Mouse (Mus musculus): ENCODE data around the gene Bcr. TPM values are rescaled to one million over a fixed set of nuclear protein-coding genes. Genes with fewer than 3 reads are reported as not detected.

The Bcr gene
- polyA plus RNA-seq, 1 experiment from 2014 or later: 11.7 TPM

DNA sequence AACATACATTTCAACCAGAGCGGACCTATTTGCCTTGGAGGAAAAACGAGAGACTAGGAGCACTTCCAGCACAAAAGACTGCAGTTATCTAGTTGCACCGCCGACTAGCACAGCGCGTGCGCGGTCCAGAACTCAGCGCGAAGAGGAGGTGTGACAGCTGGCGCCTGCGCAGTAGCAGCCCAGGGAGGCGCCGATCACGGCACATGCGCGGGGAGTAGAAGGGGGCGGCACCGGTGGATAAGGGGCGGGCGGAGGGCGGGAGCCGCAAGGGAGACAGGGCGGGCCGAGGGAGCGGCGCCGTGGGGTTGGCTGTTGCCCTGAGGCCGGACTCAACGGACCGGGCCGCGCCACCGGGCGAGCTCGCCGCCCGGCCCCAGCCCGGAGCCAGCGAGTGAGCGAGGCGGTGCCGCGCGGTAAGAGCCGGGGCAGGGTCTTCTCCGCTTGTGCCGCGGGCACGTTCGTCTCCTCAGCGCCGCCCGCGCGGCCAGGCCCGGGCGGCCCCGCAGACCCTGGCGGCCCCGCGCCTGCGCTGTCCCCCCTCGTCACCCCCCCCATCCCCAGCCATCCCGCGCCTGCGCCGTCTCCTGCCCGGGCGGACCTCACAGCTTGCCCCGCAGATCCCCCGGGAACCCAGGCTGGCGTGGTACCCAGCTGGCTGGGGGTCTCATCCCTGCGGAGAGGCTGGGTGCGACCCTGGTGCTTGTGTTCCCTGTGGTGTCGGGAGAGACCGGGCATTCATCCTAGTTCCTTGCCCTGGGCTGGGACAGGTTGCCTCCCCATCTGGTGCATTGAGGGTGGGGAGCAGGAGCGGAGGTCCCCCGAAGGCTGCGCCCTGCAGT, 151.6 kb downstream of the Bcr start, which contains the start of gene Specc1l:
TSS of gene Specc1l (plus strand) at position 267 of the 839 bp plus-strand sequence.
- H3K27me3 ChIP-seq (replicated peaks): no peaks in the 10 kb centered on the region
- H3K4me3 ChIP-seq (replicated peaks): peak within 1 kb of the TSS; percentile 76
- H3K9ac ChIP-seq: peak within 1 kb of the TSS; percentile 88
- H3K4me2 ChIP-seq (replicated peaks): peak within 1 kb of the TSS; percentile 73
- peaks cover 4% of the 10 kb centered on the region; the same call in 1 of the 2 replicates for H3K4me1 ChIP-seq (replicated peaks)
- H3K9me3 ChIP-seq: no peaks in the 10 kb centered on the region
- WGBS: under 1% methylated on average over 64 of the region's 80 CpGs
- no peaks in the 10 kb centered on the region for H3K36me3 ChIP-seq
- ATAC-seq: peak; percentile 98
- peak within 1 kb of the TSS; percentile 99 for H3K27ac ChIP-seq

DNA sequence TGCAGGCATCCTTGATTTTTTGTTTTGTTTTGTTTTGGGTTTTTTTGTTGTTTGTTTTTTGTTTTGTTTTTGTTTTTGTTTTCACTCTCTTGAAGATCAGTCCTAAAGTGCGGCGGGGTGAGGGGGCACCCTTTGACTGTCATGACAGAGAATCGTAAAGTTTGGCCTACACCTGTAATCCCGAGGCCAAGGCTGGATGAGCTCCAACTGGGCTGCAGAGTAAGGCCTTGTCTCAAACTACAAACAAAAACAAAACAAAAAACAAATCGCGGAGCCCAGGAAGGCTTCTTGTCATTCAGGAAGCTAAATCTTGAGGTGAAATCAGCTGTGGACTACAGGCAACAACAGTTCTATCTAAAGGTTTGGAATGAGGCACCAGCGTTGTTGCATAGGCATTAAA, 152.6 kb downstream of the Bcr start:
- Histone ChIP-seq H3K27ac (no peak overlapping the region), H3K4me1 (replicated peaks) (peaks cover 4% of the 10 kb centered on the region; the same call in 1 of the 2 replicates), H3K27me3 (replicated peaks) (no peaks in the 10 kb centered on the region), H3K4me3 (replicated peaks) (peak overlapping the region; percentile 76), H3K36me3 (no peaks in the 10 kb centered on the region), H3K9me3 (no peaks in the 10 kb centered on the region), H3K9ac (peak overlapping the region; percentile 34; the same call in 1 of the 2 replicates), H3K4me2 (replicated peaks) (peak overlapping the region; percentile 73)
- WGBS: 41% methylated on average over 7 of the region's 7 CpGs
- ATAC-seq: no peak

DNA sequence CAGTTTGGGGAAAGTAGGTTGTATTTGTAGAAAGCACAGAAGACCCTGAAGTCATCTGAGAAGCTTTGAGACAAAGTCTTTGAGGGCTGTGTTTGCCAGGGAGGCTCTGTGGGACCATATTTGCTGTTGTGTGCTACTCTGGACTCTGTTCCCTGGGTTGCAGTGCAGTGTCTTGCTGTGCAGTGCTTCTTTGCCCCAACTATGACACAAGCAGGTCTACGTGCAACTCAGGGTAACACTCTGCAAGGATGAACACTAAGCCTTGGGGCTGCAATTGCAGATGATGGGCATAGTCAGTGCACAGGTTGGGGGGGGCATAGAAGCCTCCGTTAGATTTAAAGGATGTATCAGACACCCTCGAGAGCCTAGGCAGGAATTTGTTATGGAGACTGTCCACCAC, 160.3 kb downstream of the Bcr start:
- Histone ChIP-seq H3K27me3 (replicated peaks) (no peaks in the 10 kb centered on the region), H3K9ac (no peak overlapping the region), H3K9me3 (no peaks in the 10 kb centered on the region), H3K4me2 (replicated peaks) (no peak overlapping the region), H3K27ac (no peak overlapping the region), H3K4me3 (replicated peaks) (no peak overlapping the region), H3K4me1 (replicated peaks) (peaks cover 17% of the 10 kb centered on the region), H3K36me3 (no peaks in the 10 kb centered on the region)
- no peak for ATAC-seq
- WGBS: 90% methylated on average over 3 of the region's 3 CpGs

DNA sequence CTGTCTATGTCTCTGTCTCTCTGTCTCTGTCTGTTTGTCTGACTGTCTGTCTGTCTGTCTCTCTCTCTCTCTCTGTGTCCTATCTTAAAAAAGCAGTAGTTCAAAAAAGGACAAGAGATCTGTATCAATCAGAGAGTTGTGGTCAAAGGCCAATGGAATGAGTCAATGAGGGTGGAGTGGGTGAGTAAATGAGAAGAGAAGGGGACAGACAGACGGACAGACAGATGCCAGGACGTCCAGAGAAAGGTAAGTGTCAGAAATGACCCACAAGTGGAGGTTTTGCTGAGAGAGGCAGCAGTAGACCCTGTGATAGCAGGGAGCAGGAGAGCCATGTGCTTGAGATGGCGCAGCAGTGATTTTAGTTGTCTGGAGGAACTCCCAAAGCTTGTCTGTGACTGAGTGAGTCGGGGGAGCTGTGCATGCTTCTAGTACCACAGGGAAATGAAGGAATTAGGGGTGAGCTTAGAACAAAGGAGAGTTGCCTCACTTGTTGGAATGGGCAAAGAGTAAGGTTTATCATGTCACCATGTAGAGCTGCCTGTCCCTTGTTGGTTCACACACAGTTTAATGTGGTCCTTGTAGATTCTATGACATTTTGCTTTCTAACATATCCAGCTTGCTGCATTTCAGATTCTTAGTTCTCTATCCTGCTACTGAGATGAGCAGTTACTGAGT, 161.7 kb downstream of the Bcr start:
- H3K36me3 ChIP-seq: no peaks in the 10 kb centered on the region
- no peaks in the 10 kb centered on the region for H3K27me3 ChIP-seq (replicated peaks)
- H3K4me1 ChIP-seq (replicated peaks): peaks cover 17% of the 10 kb centered on the region
- ATAC-seq: 0 out of 2 replicates have a peak, but pooled peaks have one; percentile 9
- no peak overlapping the region for H3K9ac ChIP-seq
- no peaks in the 10 kb centered on the region for H3K9me3 ChIP-seq
- 60% methylated on average over 4 of the region's 4 CpGs for WGBS
- no peak overlapping the region for H3K4me3 ChIP-seq (replicated peaks)
- 0 out of 2 replicates have a peak overlapping the region, but pooled peaks have one; percentile 27 for H3K27ac ChIP-seq
- H3K4me2 ChIP-seq (replicated peaks): no peak overlapping the region

DNA sequence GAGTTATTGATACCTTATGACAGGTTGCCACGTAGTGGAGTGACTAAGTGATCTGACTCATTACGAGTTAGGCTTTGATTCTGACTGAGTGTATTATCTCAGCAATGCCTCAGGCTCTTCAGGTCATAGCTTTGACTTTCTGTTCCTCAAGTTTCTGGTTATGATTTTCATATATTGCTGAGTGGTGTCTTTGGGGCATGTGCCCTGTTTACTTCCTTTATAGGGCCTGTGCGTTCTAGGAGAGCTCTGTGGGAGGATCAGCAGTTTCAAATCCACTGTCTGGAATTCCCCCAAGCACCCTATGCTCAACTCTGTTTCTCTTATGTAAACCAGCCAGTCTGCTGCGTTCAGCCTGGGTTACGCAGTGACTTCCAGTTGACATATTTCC, 162.2 kb downstream of the Bcr start:
- 0 out of 2 replicates have a peak, but pooled peaks have one; percentile 46 for ATAC-seq
- 43% methylated on average over 5 of the region's 5 CpGs for WGBS

DNA sequence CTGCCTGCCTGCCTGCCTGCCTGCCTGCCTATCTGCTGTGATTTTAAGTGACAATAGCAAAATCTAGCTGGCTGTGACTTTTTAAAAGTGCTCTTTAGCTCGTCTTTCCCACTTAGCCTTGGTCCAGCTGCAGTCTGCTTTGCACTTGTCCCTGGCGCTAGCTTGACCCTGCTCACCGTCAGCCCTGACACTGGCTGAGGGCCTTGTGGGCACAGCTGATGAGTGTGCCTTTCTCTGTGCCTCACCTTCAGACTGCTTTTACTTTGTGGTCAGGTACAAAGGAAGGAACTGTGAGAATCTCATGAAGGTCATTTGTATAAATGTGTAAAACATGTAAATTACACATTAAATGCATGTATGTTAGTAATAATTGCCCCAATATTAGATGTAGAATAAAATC, 163.8 kb downstream of the Bcr start:
- no peak overlapping the region for H3K9ac ChIP-seq
- no peak overlapping the region for H3K4me2 ChIP-seq (replicated peaks)
- no peak overlapping the region for H3K4me3 ChIP-seq (replicated peaks)
- ATAC-seq: no peak
- no peak overlapping the region for H3K27ac ChIP-seq
- 75% methylated on average over 3 of the region's 3 CpGs for WGBS
- H3K9me3 ChIP-seq: no peaks in the 10 kb centered on the region
- H3K36me3 ChIP-seq: no peaks in the 10 kb centered on the region
- H3K4me1 ChIP-seq (replicated peaks): peaks cover 17% of the 10 kb centered on the region
- no peaks in the 10 kb centered on the region for H3K27me3 ChIP-seq (replicated peaks)

More for the DNA sequence above, 162.2 kb downstream of the Bcr start:
- 0 out of 2 replicates have a peak overlapping the region, but pooled peaks have one; percentile 27 for H3K27ac ChIP-seq
- no peaks in the 10 kb centered on the region for H3K27me3 ChIP-seq (replicated peaks)
- H3K36me3 ChIP-seq: no peaks in the 10 kb centered on the region
- H3K4me3 ChIP-seq (replicated peaks): no peak overlapping the region
- no peaks in the 10 kb centered on the region for H3K9me3 ChIP-seq
- no peak overlapping the region for H3K9ac ChIP-seq
- peaks cover 17% of the 10 kb centered on the region for H3K4me1 ChIP-seq (replicated peaks)
- no peak overlapping the region for H3K4me2 ChIP-seq (replicated peaks)

DNA sequence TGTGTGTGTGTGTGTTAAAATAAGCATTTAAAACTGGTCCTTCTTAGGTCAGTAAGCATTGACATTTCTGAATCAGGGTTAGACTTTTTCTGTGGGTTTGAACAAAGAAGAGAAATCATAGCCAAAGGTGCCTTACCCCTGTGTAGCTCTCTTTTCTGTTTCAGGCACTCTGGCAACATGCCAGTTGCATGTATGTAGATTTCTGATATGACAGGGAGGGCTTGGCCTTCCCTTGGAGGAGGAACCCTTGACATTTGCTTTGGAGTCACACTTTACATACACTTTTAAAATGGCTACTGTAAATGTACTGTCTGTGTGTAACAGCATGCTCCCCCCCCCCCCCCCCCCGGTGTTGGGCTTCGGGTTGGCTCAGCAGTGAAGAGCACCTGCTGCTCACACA, 164.2 kb downstream of the Bcr start:
- H3K4me3 ChIP-seq (replicated peaks): no peak overlapping the region
- no CpG with 5 or more reads among the region's 2 CpGs for WGBS

DNA sequence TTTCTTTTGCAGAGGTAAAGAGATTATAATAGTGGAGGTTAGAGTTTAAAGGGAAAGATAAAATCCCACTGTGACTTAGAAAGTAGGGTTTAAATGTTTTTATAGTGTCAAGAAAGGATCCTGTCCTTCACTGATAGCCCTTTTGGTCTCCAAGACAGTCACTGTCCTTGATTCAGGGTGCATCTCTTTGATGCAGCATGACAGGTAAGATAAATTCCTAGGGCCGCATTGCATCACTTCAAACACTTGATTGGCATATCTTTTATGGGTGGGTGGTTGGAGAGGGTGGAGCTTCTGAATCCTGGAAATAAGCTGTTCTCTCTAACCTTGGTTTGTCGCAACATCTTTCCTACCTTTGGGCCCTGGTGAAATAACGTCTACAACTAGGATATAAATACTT, 167.0 kb downstream of the Bcr start:
- Histone ChIP-seq H3K4me2 (replicated peaks) (no peak overlapping the region), H3K36me3 (peaks cover 13% of the 10 kb centered on the region; the same call in 1 of the 2 replicates), H3K9me3 (no peaks in the 10 kb centered on the region), H3K27me3 (replicated peaks) (no peaks in the 10 kb centered on the region), H3K4me3 (replicated peaks) (no peak overlapping the region), H3K9ac (no peak overlapping the region), H3K4me1 (replicated peaks) (peaks cover 12% of the 10 kb centered on the region; the same call in 1 of the 2 replicates), H3K27ac (no peak overlapping the region)
- ATAC-seq: no peak
- 82% methylated on average over 3 of the region's 3 CpGs for WGBS

More for the DNA sequence above, 164.2 kb downstream of the Bcr start:
- no peak overlapping the region for H3K27ac ChIP-seq
- no peak for ATAC-seq
- no peaks in the 10 kb centered on the region for H3K9me3 ChIP-seq
- H3K36me3 ChIP-seq: no peaks in the 10 kb centered on the region
- no peaks in the 10 kb centered on the region for H3K27me3 ChIP-seq (replicated peaks)
- no peak overlapping the region for H3K9ac ChIP-seq
- peaks cover 17% of the 10 kb centered on the region for H3K4me1 ChIP-seq (replicated peaks)
- H3K4me2 ChIP-seq (replicated peaks): no peak overlapping the region

DNA sequence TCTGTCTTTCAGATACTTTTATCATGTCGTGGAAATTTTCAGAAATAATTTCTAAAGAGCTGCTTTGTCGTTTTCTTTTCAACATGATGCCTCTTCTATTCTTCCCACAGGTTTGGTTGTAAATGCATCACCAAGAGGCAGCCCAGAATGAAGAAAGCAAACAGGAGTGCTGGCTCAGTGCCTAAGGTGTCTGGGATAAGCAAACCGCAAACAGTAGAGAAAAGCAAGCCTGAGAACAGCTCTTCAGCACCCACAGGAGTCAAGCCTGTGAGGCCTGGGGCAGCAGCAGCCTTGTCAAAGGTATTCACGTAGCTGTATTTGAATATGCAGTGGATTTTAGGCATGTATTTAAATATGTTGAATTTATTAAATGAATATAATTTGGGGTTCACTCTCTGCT, 170.2 kb downstream of the Bcr start:
- Histone ChIP-seq H3K9me3 (no peaks in the 10 kb centered on the region), H3K4me2 (replicated peaks) (no peak overlapping the region), H3K27me3 (replicated peaks) (no peaks in the 10 kb centered on the region), H3K36me3 (peaks cover 13% of the 10 kb centered on the region; the same call in 1 of the 2 replicates), H3K4me1 (replicated peaks) (0 out of 2 replicates have a peak, but pooled peaks cover 6% of the 10 kb centered on the region), H3K27ac (no peak overlapping the region), H3K9ac (no peak overlapping the region), H3K4me3 (replicated peaks) (no peak overlapping the region)
- 80% methylated on average over 4 of the region's 4 CpGs for WGBS
- ATAC-seq: no peak

DNA sequence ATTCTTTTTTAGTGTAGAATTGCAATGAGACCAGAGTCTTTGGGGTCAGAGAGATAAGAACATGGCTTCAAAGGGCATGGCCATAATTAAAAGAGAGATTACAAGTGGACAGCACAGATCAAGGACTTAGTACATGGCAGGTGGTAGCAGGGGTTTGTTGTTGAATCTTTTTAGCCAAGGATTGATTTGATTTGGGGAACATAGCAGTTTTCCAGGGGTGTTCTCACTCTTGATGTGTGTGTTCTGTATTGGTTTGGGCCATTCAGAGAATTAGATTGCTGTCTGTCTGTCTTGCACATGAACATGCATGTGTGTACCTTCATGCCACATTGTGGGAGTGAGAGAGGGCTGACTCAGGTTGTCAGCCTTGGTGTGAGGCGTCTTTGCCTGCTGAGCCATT, 171.5 kb downstream of the Bcr start:
- Histone ChIP-seq H3K9me3 (no peaks in the 10 kb centered on the region), H3K4me2 (replicated peaks) (no peak overlapping the region), H3K9ac (no peak overlapping the region), H3K36me3 (peaks cover 13% of the 10 kb centered on the region; the same call in 1 of the 2 replicates), H3K27me3 (replicated peaks) (no peaks in the 10 kb centered on the region), H3K4me1 (replicated peaks) (0 out of 2 replicates have a peak, but pooled peaks cover 6% of the 10 kb centered on the region), H3K27ac (no peak overlapping the region), H3K4me3 (replicated peaks) (no peak overlapping the region)
- 92% methylated on average over 1 of the region's 1 CpGs for WGBS
- ATAC-seq: no peak

DNA sequence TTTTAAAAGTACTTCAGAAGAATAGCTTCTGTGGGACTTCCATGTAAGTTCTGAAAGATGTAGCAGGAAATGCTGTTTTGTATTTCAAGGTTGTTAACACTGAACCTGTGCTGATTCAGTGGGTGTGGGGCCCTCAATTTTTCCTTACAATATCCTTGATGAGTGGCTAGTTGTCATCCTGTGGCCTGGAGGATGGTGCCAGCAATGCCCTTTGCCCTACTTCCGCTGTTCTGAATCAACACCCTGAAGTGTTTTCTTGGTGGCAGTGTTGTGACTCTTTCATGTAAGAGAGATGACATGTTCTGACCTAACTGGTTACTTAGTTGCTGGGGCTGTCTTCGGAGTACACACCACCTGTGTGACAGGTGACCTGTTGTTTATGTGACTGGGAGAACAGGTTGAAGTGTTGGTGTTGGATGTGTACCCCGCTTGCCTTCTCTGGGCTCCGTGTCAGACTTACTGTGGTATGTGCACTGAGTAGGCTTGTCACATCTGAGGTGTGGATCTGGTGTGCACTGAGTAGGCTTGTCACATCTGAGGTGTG, 172.3 kb downstream of the Bcr start:
- Histone ChIP-seq H3K4me1 (replicated peaks) (0 out of 2 replicates have a peak, but pooled peaks cover 6% of the 10 kb centered on the region), H3K27me3 (replicated peaks) (no peaks in the 10 kb centered on the region), H3K36me3 (peaks cover 13% of the 10 kb centered on the region; the same call in 1 of the 2 replicates), H3K4me2 (replicated peaks) (no peak overlapping the region), H3K9ac (no peak overlapping the region), H3K9me3 (no peaks in the 10 kb centered on the region), H3K27ac (no peak overlapping the region), H3K4me3 (replicated peaks) (no peak overlapping the region)
- ATAC-seq: no peak
- WGBS: 89% methylated on average over 4 of the region's 4 CpGs

DNA sequence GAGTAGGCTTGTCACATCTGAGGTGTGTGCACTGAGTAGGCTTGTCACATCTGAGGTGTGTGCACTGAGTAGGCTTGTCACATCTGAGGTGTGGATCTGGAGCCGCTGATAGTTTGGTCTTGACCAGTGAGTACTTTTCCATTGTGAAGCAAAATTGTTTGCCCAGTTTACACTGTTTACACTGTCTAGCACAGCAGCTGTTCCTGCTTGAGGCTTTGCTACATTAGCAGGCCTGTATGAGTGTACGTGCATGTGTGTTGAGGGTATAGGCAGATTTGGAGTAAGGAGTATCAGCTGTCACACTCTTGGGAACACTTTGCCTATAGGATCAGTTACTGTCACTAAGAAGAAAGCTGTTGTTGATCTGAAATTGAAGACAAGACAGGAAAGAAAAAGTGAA, 173.1 kb downstream of the Bcr start:
- Histone ChIP-seq H3K4me2 (replicated peaks) (no peak overlapping the region), H3K36me3 (peaks cover 17% of the 10 kb centered on the region; the same call in 1 of the 2 replicates), H3K9ac (no peak overlapping the region), H3K4me1 (replicated peaks) (0 out of 2 replicates have a peak, but pooled peaks cover 6% of the 10 kb centered on the region), H3K9me3 (no peaks in the 10 kb centered on the region), H3K27me3 (replicated peaks) (no peaks in the 10 kb centered on the region), H3K4me3 (replicated peaks) (no peak overlapping the region), H3K27ac (no peak overlapping the region)
- peak; percentile 75 for ATAC-seq
- 58% methylated on average over 2 of the region's 2 CpGs for WGBS
